Mouse (Mus musculus) olfactory bulb, adult 2 months (tissue): ENCODE measurements around the gene Fuz.

ENCODE experiments used
- CTCF ChIP-seq: fragments of 200-500 bp; IDR thresholded peaks from 2 replicates; pipeline ENCODE4 v1.5.1; 2012; ENCODE audit warnings: low read depth, mild to moderate bottlenecking, low read length, moderate library complexity; ENCODE audit not compliant: insufficient read depth
- POLR2A ChIP-seq: fragments of 200-500 bp; IDR thresholded peaks from 2 replicates; pipeline ENCODE4 v1.6.1; 2012; ENCODE audit warnings: mild to moderate bottlenecking, low read depth, low read length, moderate library complexity; ENCODE audit not compliant: insufficient read depth

GRCm38 (mm10) chr7:44847772-44848171, 48.1 kb upstream of the Fuz start:
- TF ChIP-seq CTCF: no peak
- no peak for TF ChIP-seq POLR2A
